Mouse (Mus musculus): ENCODE measurements around the gene Cdc42bpb. TPM values are rescaled to one million over a fixed set of nuclear protein-coding genes. Genes with fewer than 3 reads are reported as not detected.

The Cdc42bpb gene
- polyA plus RNA-seq, 1 experiment = 78.4 TPM

DNA sequence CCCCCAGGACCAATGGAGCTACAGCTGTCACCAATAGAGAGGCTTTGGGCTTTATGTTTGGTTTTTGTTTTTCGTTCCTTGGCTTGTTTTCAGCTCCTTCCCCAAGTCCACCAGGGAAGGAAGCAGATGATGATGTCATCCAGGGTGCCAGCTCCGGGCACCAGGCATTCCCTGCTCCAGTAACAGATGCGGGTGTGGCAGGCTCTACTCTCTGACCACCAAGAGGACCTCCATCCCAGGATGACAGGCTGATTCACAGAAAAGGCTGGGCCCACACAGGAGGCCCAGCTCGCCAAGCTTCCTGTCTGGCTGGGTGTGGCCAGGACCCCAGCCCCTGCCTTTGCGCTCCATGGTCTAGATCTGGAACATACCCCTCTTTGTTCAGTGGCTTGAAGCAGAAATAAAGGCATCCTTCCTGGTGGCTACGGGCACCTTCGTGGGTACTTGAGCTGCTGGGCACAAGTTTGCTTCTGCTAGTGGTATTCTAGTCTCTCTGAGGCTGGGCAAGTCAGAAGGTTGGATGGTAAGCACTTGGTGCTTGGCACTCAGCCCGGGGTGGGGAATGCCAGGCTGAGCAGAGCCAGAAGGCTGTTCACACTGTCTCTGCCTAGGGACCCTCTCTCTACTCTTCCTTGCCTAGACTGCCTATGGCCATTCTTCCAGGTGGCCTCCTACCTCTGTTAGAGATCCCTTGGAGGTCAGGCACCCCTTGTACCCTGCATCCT is 34.3 kb upstream of the Cdc42bpb start:
- no peak for DNase-seq (ENCODE audit: low read depth in 1 of 2, low spot score in 2 of 2)

DNA sequence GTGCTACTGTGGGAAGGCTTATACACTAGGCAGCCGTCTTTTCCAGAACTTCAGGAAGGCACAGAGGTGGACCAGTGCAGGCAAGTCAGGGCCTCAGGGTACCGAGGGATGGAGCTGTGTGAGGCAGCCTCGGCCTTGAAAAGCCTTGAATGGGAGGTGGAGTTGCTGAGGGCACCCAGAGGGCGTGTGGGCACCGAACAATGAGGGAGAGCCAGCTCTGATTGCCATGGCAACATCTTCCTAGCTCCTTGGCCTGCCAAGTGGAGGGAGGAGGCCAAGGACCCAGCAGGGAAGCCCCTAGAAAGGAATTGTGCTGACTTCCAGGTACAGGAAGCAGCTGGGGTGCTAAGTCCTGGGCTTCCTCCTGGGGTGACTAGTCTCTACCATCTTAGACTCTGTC is 32.1 kb upstream of the Cdc42bpb start:
- no peak for TF ChIP-seq POLR2A (IDR thresholded peaks at IDR 0.05; ENCODE audit: low read depth, low read length)
- TF ChIP-seq CTCF (IDR thresholded peaks at IDR 0.05; ENCODE audit: extremely low read depth, insufficient read depth, insufficient read length, insufficient replicate concordance) = no peak
- DNase-seq (ENCODE audit: low read depth in 1 of 2, low spot score in 2 of 2) = no peak
- Histone ChIP-seq H3K27me3 (ENCODE audit: control insufficient read depth, insufficient read depth, low read length) (peaks cover 4% of the 10 kb centered on the region; the same call in 1 of the 2 replicates), H3K4me3 (ENCODE audit: extremely low read depth, insufficient read depth, insufficient read length) (no peak overlapping the region), H3K36me3 (ENCODE audit: control insufficient read depth, insufficient read depth, low read length) (no peaks in the 10 kb centered on the region), H3K4me1 (ENCODE audit: control insufficient read depth, insufficient read depth, insufficient read length) (no peaks in the 10 kb centered on the region; the same call in 1 of the 2 replicates), H3K27ac (ENCODE audit: insufficient read depth, low read length) (no peak overlapping the region)
- 76% methylated on average over 5 of the region's 5 CpGs for WGBS

More for the DNA sequence above, 34.3 kb upstream of the Cdc42bpb start:
- no peaks in the 10 kb centered on the region for H3K36me3 ChIP-seq (ENCODE audit: control insufficient read depth, insufficient read depth, low read length)
- TF ChIP-seq POLR2A (IDR thresholded peaks at IDR 0.05; ENCODE audit: low read depth, low read length) (no peak), CTCF (IDR thresholded peaks at IDR 0.05; ENCODE audit: extremely low read depth, insufficient read depth, insufficient read length, insufficient replicate concordance) (no peak)
- peaks cover 2% of the 10 kb centered on the region for H3K27me3 ChIP-seq (ENCODE audit: control insufficient read depth, insufficient read depth, low read length)
- H3K4me3 ChIP-seq (ENCODE audit: extremely low read depth, insufficient read depth, insufficient read length) = no peak overlapping the region
- no peak overlapping the region for H3K27ac ChIP-seq (ENCODE audit: insufficient read depth, low read length)
- no peaks in the 10 kb centered on the region; the same call in 1 of the 2 replicates for H3K4me1 ChIP-seq (ENCODE audit: control insufficient read depth, insufficient read depth, insufficient read length)
- 78% methylated on average over 8 of the region's 8 CpGs for WGBS

DNA sequence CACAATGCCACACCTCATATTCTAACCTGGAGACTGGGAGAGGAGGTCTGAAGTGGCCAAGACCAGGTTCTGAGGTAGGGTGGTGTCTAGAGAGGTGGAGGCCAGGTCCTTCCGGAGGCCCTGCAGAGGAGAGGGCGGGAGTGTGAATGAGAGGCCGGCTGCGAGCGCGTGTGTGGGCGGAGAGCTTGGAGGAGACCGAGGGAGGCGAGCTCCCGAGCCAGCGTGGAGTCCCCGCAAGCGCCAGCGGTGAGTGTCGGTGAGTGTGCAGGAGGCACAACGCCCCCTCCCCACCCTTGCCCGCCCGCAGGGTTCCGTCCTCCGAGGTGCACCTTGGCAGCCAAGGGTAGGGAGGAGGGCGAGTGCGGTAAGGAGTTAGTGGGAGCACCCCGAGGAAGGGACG is 29.1 kb upstream of the Cdc42bpb start, which contains the start of gene Lbhd2:
Lbhd2 (plus strand) TSS at position 188 of the 400 bp plus-strand sequence.
- Histone ChIP-seq H3K36me3 (ENCODE audit: control insufficient read depth, insufficient read depth, low read length) (no peaks in the 10 kb centered on the region), H3K27me3 (ENCODE audit: control insufficient read depth, insufficient read depth, low read length) (peaks cover 4% of the 10 kb centered on the region; the same call in 1 of the 2 replicates), H3K4me3 (ENCODE audit: extremely low read depth, insufficient read depth, insufficient read length) (no peak within 1 kb of the TSS), H3K27ac (ENCODE audit: insufficient read depth, low read length) (no peak within 1 kb of the TSS), H3K4me1 (ENCODE audit: control insufficient read depth, insufficient read depth, insufficient read length) (no peaks in the 10 kb centered on the region)
- TF ChIP-seq CTCF (IDR thresholded peaks at IDR 0.05; ENCODE audit: extremely low read depth, insufficient read depth, insufficient read length, insufficient replicate concordance) (no peak), POLR2A (IDR thresholded peaks at IDR 0.05; ENCODE audit: low read depth, low read length) (no peak)
- 7% methylated on average over 24 of the region's 24 CpGs for WGBS
- no peak for DNase-seq (ENCODE audit: low read depth in 1 of 2, low spot score in 2 of 2)

DNA sequence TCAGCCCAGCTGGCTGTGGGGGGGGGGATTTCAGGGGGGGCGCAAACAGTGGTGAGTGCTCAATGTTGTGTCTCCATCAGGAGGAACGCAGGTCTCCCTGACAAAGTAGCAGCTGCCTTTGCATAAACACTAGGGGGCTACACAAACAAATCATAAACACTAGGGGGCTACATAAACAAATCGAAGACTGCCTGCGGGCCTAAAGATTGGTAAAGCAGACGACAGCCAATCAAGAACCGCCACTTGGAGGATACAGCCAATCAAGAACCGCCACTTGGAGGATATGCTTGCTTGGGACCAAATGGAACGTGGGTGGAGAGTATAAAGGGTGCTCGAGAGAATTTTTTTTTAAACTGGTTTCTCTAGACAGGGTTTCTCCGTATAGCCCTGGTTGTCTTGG is 27.4 kb upstream of the Cdc42bpb start:
- TF ChIP-seq POLR2A (IDR thresholded peaks at IDR 0.05; ENCODE audit: low read depth, low read length) (no peak), CTCF (IDR thresholded peaks at IDR 0.05; ENCODE audit: extremely low read depth, insufficient read depth, insufficient read length, insufficient replicate concordance) (no peak)

DNA sequence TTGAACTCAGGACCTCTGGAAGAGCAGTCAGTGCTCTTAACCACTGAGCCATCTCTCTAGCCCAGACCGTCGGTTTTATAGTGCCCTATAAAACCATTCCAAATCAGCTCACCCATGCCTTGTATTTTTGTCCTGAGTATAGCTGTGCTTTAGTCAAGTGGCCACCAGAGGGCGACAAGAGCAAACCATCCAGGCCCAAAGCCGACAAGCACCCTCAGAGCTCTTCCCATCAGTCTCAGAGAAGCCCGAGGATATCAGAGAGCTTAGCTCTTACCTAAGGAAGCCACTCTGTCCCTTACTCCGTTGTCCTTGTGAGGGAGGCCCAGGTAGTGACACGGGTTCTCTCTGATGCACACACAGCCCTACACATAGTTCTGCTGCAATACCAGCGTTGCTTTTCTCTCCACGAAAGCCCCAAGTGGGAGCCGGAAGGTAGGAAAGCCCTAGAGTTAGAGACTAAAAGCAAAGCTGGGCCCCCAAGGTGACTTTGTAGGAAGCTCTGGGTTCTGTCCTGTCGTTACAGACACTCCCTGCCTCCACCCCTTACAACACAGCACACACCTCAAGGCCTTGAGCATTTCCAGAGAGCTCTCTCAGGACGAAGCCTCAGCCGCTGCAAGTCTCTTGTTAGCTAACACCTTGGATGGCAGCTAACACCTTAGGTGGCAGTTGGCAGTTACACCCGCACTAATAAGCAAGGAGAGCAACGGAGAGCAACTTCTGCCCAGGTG is 24.1 kb upstream of the Cdc42bpb start:
- Histone ChIP-seq H3K36me3 (ENCODE audit: control insufficient read depth, insufficient read depth, low read length) (no peaks in the 10 kb centered on the region), H3K4me1 (ENCODE audit: control insufficient read depth, insufficient read depth, insufficient read length) (no peaks in the 10 kb centered on the region), H3K27me3 (ENCODE audit: control insufficient read depth, insufficient read depth, low read length) (0 out of 2 replicates have a peak, but pooled peaks cover 3% of the 10 kb centered on the region), H3K27ac (ENCODE audit: insufficient read depth, low read length) (no peak overlapping the region), H3K4me3 (ENCODE audit: extremely low read depth, insufficient read depth, insufficient read length) (no peak overlapping the region)
- 31% methylated on average over 15 of the region's 15 CpGs for WGBS
- TF ChIP-seq POLR2A (IDR thresholded peaks at IDR 0.05; ENCODE audit: low read depth, low read length) = no peak
- peak; percentile 80; the same call in 1 of the 2 replicates for TF ChIP-seq CTCF (IDR thresholded peaks at IDR 0.05; ENCODE audit: extremely low read depth, insufficient read depth, insufficient read length, insufficient replicate concordance)
- DNase-seq (ENCODE audit: low read depth in 1 of 2, low spot score in 2 of 2) = peak in 1 of 2 experiments; percentile 40

More for the DNA sequence above, 27.4 kb upstream of the Cdc42bpb start:
- 78% methylated on average over 10 of the region's 10 CpGs for WGBS
- H3K27ac ChIP-seq (ENCODE audit: insufficient read depth, low read length) = no peak overlapping the region
- no peaks in the 10 kb centered on the region for H3K4me1 ChIP-seq (ENCODE audit: control insufficient read depth, insufficient read depth, insufficient read length)
- no peaks in the 10 kb centered on the region for H3K36me3 ChIP-seq (ENCODE audit: control insufficient read depth, insufficient read depth, low read length)
- H3K4me3 ChIP-seq (ENCODE audit: extremely low read depth, insufficient read depth, insufficient read length) = no peak overlapping the region
- H3K27me3 ChIP-seq (ENCODE audit: control insufficient read depth, insufficient read depth, low read length) = peaks cover 4% of the 10 kb centered on the region; the same call in 1 of the 2 replicates
- no peak for DNase-seq (ENCODE audit: low read depth in 1 of 2, low spot score in 2 of 2)

DNA sequence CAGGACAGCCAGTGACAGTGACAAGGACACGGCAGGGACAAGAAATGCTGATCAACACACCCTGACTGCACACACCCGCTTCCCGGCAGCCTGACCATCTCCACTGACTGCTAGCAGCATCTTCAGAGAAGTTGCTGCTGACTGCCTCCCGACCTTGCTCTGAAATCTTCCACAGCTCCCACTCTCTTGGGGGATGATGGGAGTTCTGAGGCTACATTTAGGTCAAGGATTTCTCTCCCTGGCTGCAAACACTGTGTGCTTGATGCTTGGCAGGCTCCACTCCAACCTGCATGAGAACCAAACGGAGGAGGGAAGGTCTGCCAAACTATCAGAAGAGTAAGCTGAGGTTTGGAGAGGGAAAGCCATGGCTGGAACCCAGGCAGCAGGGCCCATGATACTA is 19.5 kb upstream of the Cdc42bpb start:
- TF ChIP-seq CTCF (IDR thresholded peaks at IDR 0.05; ENCODE audit: extremely low read depth, insufficient read depth, insufficient read length, insufficient replicate concordance) (no peak), POLR2A (IDR thresholded peaks at IDR 0.05; ENCODE audit: low read depth, low read length) (no peak)
- DNase-seq (ENCODE audit: low read depth in 1 of 2, low spot score in 2 of 2) = no peak
- no peaks in the 10 kb centered on the region for H3K4me1 ChIP-seq (ENCODE audit: control insufficient read depth, insufficient read depth, insufficient read length)
- no peaks in the 10 kb centered on the region for H3K27me3 ChIP-seq (ENCODE audit: control insufficient read depth, insufficient read depth, low read length)
- no peak overlapping the region for H3K27ac ChIP-seq (ENCODE audit: insufficient read depth, low read length)
- 79% methylated on average over 5 of the region's 5 CpGs for WGBS
- H3K4me3 ChIP-seq (ENCODE audit: extremely low read depth, insufficient read depth, insufficient read length) = no peak overlapping the region
- no peaks in the 10 kb centered on the region for H3K36me3 ChIP-seq (ENCODE audit: control insufficient read depth, insufficient read depth, low read length)

Data from spleen, adult 2 months (tissue).